ENCODE assay signal across 20 mouse cellular contexts in genomic region chr11:8651448-8652035, GRCm38 (mm10). TPM values are rescaled to one million over a fixed set of nuclear protein-coding genes. Genes with fewer than 3 reads are reported as not detected.
DNase-seq lines count a peak whose midpoint lies in the region; ATAC-seq and TF ChIP-seq lines count a peak whose summit lies in the region.
"Had no signal": no experiment of that assay in that cellular context is flagged by ENCODE, and none has a peak within 500 bp of the region (broad histone marks: within the 10 kb centered on the region; RNA-seq: fewer than 3 reads in every experiment).

No protein-coding gene starts in this region.

- TF ChIP-seq EP300 in liver, postnatal 0 days (IDR thresholded peaks at IDR 0.05; ENCODE audit: low read depth), result no peak

- no peaks in the 10 kb centered on the region for H3K36me3 ChIP-seq in liver, adult 2 months (ENCODE audit: control insufficient read depth, insufficient read depth, low read length)
- no peaks in the 10 kb centered on the region for H3K36me3 ChIP-seq in liver, postnatal 0 days (replicated peaks; ENCODE audit: insufficient read depth, low read length)
- peaks cover 5% of the 10 kb centered on the region; the same call in 1 of the 2 replicates for H3K36me3 ChIP-seq in limb, embryonic 12.5 days
- H3K36me3 ChIP-seq: embryonic facial prominence, embryonic 13.5 days; intestine, embryonic 15.5 days had no signal

- H3K9me3 ChIP-seq in liver, postnatal 0 days (ENCODE audit: low read length), result no peaks in the 10 kb centered on the region
- no peaks in the 10 kb centered on the region for H3K9me3 ChIP-seq in limb, embryonic 12.5 days
- H3K9me3 ChIP-seq: embryonic facial prominence, embryonic 13.5 days; intestine, embryonic 15.5 days had no signal

- no peak overlapping the region for H3K4me3 ChIP-seq in liver, adult 2 months (ENCODE audit: insufficient read depth, low read depth, low read length)
- no peak overlapping the region for H3K4me3 ChIP-seq in liver, postnatal 0 days (ENCODE audit: low read depth, low read length)
- H3K4me3 ChIP-seq in limb, embryonic 12.5 days (replicated peaks), result no peak overlapping the region
- H3K4me3 ChIP-seq: embryonic facial prominence, embryonic 13.5 days; intestine, embryonic 15.5 days had no signal

- peaks cover 7% of the 10 kb centered on the region for H3K4me1 ChIP-seq in liver, adult 2 months (ENCODE audit: control insufficient read depth, insufficient read depth, low read length)
- H3K4me1 ChIP-seq in liver, postnatal 0 days (ENCODE audit: insufficient read depth), result peaks cover 12% of the 10 kb centered on the region
- H3K4me1 ChIP-seq in limb, embryonic 12.5 days (replicated peaks), result peaks cover 87% of the 10 kb centered on the region

- TF ChIP-seq CTCF in liver, adult 2 months (IDR thresholded peaks at IDR 0.05; ENCODE audit: low read depth, low read length), result no peak
- TF ChIP-seq CTCF in liver, postnatal 0 days (IDR thresholded peaks at IDR 0.05; ENCODE audit: low read depth), result no peak

- intact Hi-C loops in gastrocnemius, postnatal 14 days (cut with DNase I; ENCODE audit: low total_unique reads), result no loop called here

- H3K27me3 ChIP-seq in liver, adult 2 months (ENCODE audit: control insufficient read depth, insufficient read depth, low read length), result no peaks in the 10 kb centered on the region
- no peaks in the 10 kb centered on the region for H3K27me3 ChIP-seq in liver, postnatal 0 days (ENCODE audit: insufficient read depth, low read length)
- H3K27me3 ChIP-seq in limb, embryonic 12.5 days, result no peaks in the 10 kb centered on the region
- H3K27me3 ChIP-seq: embryonic facial prominence, embryonic 13.5 days; intestine, embryonic 15.5 days had no signal

- no peak for ATAC-seq in liver, postnatal 0 days
- ATAC-seq in limb, embryonic 12.5 days (ENCODE audit: insufficient number of reproducible peaks, insufficient read depth, low FRiP score, low TSS enrichment, low read depth), result no peak
- ATAC-seq: CD4-positive, CD25-positive, alpha-beta regulatory T cell, adult 4 months; forebrain, postnatal 0 days; hindbrain, embryonic 16.5 days; intestine, embryonic 15.5 days; midbrain, embryonic 16.5 days had no signal

- peaks cover 18% of the 10 kb centered on the region for H3K79me2 ChIP-seq in liver, adult 2 months (ENCODE audit: control insufficient read depth, insufficient read depth, low read length)

- no peak overlapping the region for H3K27ac ChIP-seq in liver, adult 2 months (replicated peaks; ENCODE audit: insufficient read depth, low read depth, low read length)
- no peak overlapping the region for H3K27ac ChIP-seq in liver, postnatal 0 days (ENCODE audit: low read depth)
- H3K27ac ChIP-seq in limb, embryonic 12.5 days, result peak overlapping the region; percentile 89
- H3K27ac ChIP-seq: intestine, embryonic 15.5 days; liver, embryonic 14.5 days had no signal

- peak; percentile 37 to 51 for DNase-seq in adrenal gland, postnatal 36 days
- no peak for DNase-seq in adrenal gland, postnatal 4 days (ENCODE audit: low spot score in 2 of 2)
- DNase-seq in liver, adult 2 months (ENCODE audit: extremely low read depth, low read depth, low spot score), result peak; percentile 49
- DNase-seq in liver, postnatal 0 days, result no peak
- DNase-seq in urinary bladder, postnatal 10 days (ENCODE audit: low spot score), result no peak
- DNase-seq in gastrocnemius, postnatal 14 days, result no peak
- DNase-seq: cerebellum, adult 9-10 months; embryo, embryonic 11 days; forebrain, postnatal 0 days; lung, embryonic 14.5 days; lung, postnatal 14 days; thymus, adult 2 months; thymus, postnatal 36 days had no signal

- WGBS in liver, adult 2 months, result 66% methylated on average over 10 of the region's 10 CpGs
- WGBS in liver, postnatal 0 days (ENCODE audit: insufficient replicate concordance), result 79% methylated on average over 10 of the region's 10 CpGs
- WGBS in limb, embryonic 12.5 days, result 88% methylated on average over 10 of the region's 10 CpGs

- no peak overlapping the region for H3K4me2 ChIP-seq in liver, postnatal 0 days (ENCODE audit: low read depth, low read length)
- no peak overlapping the region for H3K4me2 ChIP-seq in limb, embryonic 12.5 days
- H3K4me2 ChIP-seq: embryonic facial prominence, embryonic 13.5 days; intestine, embryonic 15.5 days; lung, embryonic 14.5 days had no signal

- H3K9ac ChIP-seq in liver, adult 2 months (ENCODE audit: low read depth, low read length), result no peak overlapping the region
- H3K9ac ChIP-seq in liver, postnatal 0 days (replicated peaks), result no peak overlapping the region
- H3K9ac ChIP-seq in limb, embryonic 12.5 days (replicated peaks), result no peak overlapping the region
- H3K9ac ChIP-seq: embryonic facial prominence, embryonic 13.5 days; forebrain, postnatal 0 days; intestine, embryonic 15.5 days; liver, embryonic 14.5 days; lung, embryonic 14.5 days had no signal

- TF ChIP-seq POLR2A in liver, adult 2 months (IDR thresholded peaks at IDR 0.05; ENCODE audit: extremely low read depth, insufficient read depth, low read length), result no peak

RNA-seq across cellular contexts. Expression of gene Tns3, which starts 12.8 kb away (rescaled TPM):
- total RNA-seq in adrenal gland, postnatal 36 days (2021), result 10 to 100 TPM; 46.9 to 60.6 TPM
- 10 to 100 TPM; 67.7 to 81.2 TPM for total RNA-seq in adrenal gland, postnatal 4 days (2021)
- 15.3 and 19.7 TPM in 2 replicates for total RNA-seq in liver, adult 2 months (2014; rRNA removed)
- 12.8 and 14.6 TPM in 2 replicates for polyA plus RNA-seq in liver, adult 2 months (2012; rRNA removed)
- polyA plus RNA-seq in liver, postnatal 0 days (2015; fragmentation: Nextera tagmentation; extraction: Ambion mirVana), result 2.8 and 3.6 TPM in 2 replicates
- 49.6 and 51.9 TPM in 2 replicates for polyA plus RNA-seq in limb, embryonic 12.5 days (2016; fragmentation: Nextera tagmentation; extraction: Ambion mirVana)
- 10 to 100 TPM; 10.9 to 12.1 TPM for total RNA-seq in gastrocnemius, postnatal 14 days (2021)

Comparison
In these comparisons a context has a peak if more than half of its experiments do, and no peak if none do; other contexts are left out.
1. DNase-seq: peak in adrenal gland, postnatal 36 days (2 of 2) and liver, adult 2 months (single experiment); none in adrenal gland, postnatal 4 days (0 of 2), liver, postnatal 0 days (single experiment), urinary bladder, postnatal 10 days (single experiment) and gastrocnemius, postnatal 14 days (single experiment).